Mouse (Mus musculus) effector memory CD4-positive, alpha-beta T cell, adult 7 months (primary cell): Measurements from ENCODE around the gene Lzts2. TPM values are rescaled to one million over a fixed set of nuclear protein-coding genes. Genes with fewer than 3 reads are reported as not detected.

Source experiments
- polyA plus RNA-seq: library from polyadenylated mRNA; unstranded; fragments of 100-300 nt; shearing (Covaris generic); gene quantifications from one replicate; pipeline ENCODE4 v1.2.1, GENCODE M21; 2017

Gene Lzts2
- 0.74 TPM for polyA plus RNA-seq

GRCm38 (mm10) chr19:45014335-45014971 lies at the start of gene Lzts2:
Gene Lzts2 (plus strand): TSS chr19:45014414.

GRCm38 (mm10) chr19:44988831-44989566 lies 25.2 kb upstream of the Lzts2 start, which contains the start of gene Sema4g:
Gene Sema4g (plus strand): TSS chr19:44989101.

GRCm38 (mm10) chr19:45005444-45005843 lies 8.8 kb upstream of the Lzts2 start, which contains the start of gene Twnk:
Gene Twnk (plus strand): TSS chr19:45005663.

GRCm38 (mm10) chr19:45005957-45006712 lies 8.1 kb upstream of the Lzts2 start, which contains the start of gene Mrpl43:
Gene Mrpl43 (minus strand): TSS chr19:45006442.

GRCm38 (mm10) chr19:45045651-45046050 lies 31.4 kb downstream of the Lzts2 start, which contains the start of gene Pdzd7:
Gene Pdzd7 (minus strand): TSS chr19:45045717.

GRCm38 (mm10) chr19:45047417-45047934 lies 33.3 kb downstream of the Lzts2 start, which contains the start of gene Sfxn3:
Gene Sfxn3 (plus strand): TSS chr19:45047503.

GRCm38 (mm10) chr19:45074580-45075322 lies 60.5 kb downstream of the Lzts2 start, which contains the start of gene Kazald1:
Gene Kazald1 (plus strand): TSS chr19:45075241.

Other genes starting within 250 kb of the Lzts2 start
- 26.1 TPM for gene Slf2, start 83.3 kb upstream of the Lzts2 start, polyA plus RNA-seq
- gene Sema4g, start 25.3 kb upstream of the Lzts2 start, polyA plus RNA-seq, result 0.37 TPM
- gene Twnk, start 8.8 kb upstream of the Lzts2 start, polyA plus RNA-seq, result 4.5 TPM
- 38.0 TPM for gene Mrpl43, start 8.0 kb upstream of the Lzts2 start, polyA plus RNA-seq
- gene Pdzd7, start 31.3 kb downstream of the Lzts2 start, polyA plus RNA-seq, result not detected
- 63.8 TPM for gene Sfxn3, start 33.1 kb downstream of the Lzts2 start, polyA plus RNA-seq
- gene Kazald1, start 60.8 kb downstream of the Lzts2 start, polyA plus RNA-seq, result 0.46 TPM
- not detected for gene Tlx1, start 136.3 kb downstream of the Lzts2 start, polyA plus RNA-seq
- gene Lbx1, start 221.4 kb downstream of the Lzts2 start, polyA plus RNA-seq, result 0.21 TPM